Mouse (Mus musculus) adipocyte (in vitro differentiated cells): ENCODE results near the gene Mrap.
A peak's percentile ranks its signal among the peaks of the same experiment; 100 is the strongest.

Experiments used
- DNase-seq: peaks from one replicate; pipeline ENCODE4 v3.0.0-alpha.2; 2016; ENCODE audit warnings: low spot score

The Mrap gene

DNA sequence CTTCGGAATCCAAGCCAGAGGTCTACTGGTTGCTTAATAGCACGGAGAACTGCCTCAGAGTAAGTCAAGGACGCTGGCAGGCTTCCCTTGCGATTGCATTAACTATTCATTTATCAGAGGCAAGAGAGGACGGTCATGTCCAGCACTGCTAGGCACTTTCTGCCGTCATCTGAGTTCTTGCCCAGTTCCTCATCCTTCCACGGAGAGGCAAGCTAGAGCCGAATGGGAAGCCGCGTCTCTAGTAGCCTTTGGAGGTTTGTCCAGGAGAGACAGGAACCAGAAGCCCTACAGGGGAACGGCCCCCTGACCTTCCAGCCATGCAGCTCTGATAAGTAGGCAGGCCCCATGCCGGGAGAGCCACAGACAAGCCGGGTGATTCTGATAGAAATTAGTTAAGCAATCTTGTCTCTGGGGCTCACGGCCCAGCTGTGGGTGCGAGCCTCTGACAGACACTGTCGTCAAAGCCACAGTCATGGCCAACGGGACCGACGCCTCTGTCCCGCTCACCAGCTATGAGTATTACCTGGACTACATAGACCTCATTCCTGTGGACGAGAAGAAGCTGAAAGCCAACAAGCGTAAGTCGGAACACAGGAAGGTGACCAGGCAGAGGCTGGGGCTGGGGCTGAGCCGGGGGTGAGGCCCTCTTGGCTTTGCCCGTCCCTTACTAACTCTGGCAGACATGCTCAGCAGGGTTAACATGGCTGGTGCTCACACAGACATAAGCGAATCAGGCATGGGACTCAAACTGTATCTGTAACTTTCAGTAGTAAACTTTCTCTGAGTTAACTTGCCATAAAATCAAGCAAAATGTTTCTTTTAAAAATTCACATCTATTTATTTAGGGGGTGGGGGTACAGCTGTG, at the start of gene Mrap:
TSS of gene Mrap (plus strand) at position 116 of the 865 bp plus-strand sequence.
- peak; percentile 94 for DNase-seq

- peak; percentile 73 for DNase-seq
Observed at GRCm38 (mm10) chr16:90692704-90693385, 45.2 kb upstream of the Mrap start.

DNA sequence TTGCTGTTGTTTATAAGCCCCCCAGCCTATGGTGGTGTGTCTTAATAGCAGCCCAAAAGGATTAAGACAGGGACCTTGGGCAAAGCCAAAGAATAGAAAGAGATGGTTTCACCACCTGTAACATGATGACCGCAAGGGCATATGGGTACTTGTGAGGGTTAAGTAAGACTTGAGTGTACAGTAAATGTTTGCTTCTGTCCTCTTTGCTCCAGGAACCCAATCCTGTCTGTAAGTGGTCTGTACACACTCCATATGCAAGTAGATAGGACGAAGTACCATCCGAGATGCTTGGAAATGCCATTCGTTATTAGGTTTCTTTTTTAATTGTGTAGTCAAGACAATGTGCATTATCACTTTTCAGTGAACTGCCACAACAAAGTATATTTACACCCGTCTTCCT, 44.4 kb upstream of the Mrap start:
- DNase-seq, result no peak

- peak; percentile 78 for DNase-seq
Observed at GRCm38 (mm10) chr16:90694719-90695118, 43.3 kb upstream of the Mrap start.

DNA sequence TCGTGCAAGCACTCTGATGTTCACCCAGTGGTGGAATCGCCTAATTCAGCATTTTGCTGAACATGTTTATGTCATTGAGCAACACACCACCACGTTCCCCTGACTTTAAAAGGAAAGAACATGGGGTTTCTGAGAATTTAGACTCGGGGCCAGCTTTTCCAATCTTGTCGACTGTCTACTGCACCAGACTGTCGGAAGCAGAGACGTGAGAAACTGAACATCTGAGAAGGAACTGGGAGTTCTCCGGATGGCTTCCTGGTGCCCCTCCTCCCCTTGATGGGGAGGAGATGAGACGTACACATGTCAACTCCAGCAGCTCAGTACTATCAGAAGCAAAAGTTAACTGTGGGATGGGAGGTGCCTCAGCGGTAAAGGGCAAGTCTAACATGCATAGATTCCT, 42.9 kb upstream of the Mrap start:
- no peak for DNase-seq

- DNase-seq, result no peak
Observed at GRCm38 (mm10) chr16:90696306-90696705, 41.7 kb upstream of the Mrap start.

GRCm38 (mm10) chr16:90699390-90699789, 38.6 kb upstream of the Mrap start:
- DNase-seq, result no peak

DNA sequence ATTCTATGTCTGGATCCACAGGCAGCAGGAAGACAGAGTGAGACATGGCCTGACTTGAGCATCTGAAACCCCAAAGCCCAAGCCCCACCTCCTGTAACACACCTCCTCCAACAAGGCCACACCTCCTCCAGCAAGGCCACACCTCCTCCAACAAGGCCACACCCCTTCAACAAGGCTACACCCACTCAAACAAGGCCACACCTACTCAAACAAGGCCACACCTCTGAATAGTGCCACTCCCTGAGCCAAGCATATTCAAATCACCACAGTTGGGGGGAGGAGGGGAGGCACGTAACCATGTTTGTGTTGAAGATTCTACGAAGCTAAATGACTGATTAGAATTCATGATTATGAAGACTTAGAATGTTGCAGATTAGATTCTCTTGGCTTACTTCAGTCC, 36.5 kb upstream of the Mrap start:
- no peak for DNase-seq

- DNase-seq, result no peak
Observed at GRCm38 (mm10) chr16:90703646-90704045, 34.4 kb upstream of the Mrap start.

GRCm38 (mm10) chr16:90704161-90704825, 33.7 kb upstream of the Mrap start:
- no peak for DNase-seq

- no peak for DNase-seq
Observed at GRCm38 (mm10) chr16:90706279-90706678, 31.7 kb upstream of the Mrap start.

DNA sequence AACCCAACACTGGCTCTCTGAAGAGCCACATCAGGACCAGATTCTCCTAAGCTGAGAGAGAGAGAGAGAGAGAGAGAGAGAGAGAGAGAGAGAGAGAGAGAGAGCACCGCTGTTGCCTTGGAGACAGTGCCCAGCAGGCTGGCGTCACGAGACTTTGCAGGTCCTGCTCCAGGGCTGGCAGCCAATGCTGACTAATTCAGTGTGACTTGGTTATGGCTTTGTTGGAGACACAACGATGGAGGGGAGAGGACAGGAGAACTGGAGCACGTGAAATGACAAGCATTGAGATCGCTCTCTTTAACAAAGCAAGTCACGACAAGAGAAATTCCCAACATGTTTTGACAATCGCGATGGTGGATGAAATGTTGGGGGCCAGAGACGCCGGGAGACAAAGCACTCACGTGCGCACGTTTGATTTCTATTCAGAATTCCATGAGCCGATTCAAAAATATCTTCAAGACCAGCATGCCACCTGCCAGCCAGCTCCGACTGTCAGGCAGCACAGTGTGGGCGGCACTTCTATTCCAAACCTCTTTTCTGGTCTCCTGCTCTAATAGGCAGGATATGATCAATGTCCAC, 28.2 kb upstream of the Mrap start:
- DNase-seq, result peak; percentile 82

DNA sequence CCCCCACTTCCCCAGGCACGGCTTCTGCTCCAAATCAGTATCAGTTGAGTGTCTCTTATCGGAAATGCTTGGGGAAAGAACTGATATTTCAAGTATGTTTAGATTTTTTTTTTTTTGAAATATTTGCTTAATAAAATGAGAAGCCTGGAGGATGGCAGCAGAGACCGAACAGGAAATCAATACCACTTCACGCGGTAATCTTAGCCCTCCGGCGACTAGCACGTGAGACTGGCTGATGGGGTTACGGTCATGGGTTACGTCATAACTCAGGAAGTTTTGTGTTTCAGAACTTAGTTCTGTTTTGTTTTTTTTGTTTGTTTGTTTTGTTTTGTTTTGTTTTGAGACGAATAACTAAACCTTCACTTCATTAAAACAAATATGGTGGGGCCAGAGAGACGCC, 27.7 kb upstream of the Mrap start:
- DNase-seq, result no peak

GRCm38 (mm10) chr16:90724051-90724450, 14.0 kb upstream of the Mrap start:
- no peak for DNase-seq

- DNase-seq, result no peak
Observed at GRCm38 (mm10) chr16:90726600-90727227, 11.3 kb upstream of the Mrap start.

- peak; percentile 98 for DNase-seq
Observed at GRCm38 (mm10) chr16:90727233-90728115, 10.5 kb upstream of the Mrap start, which contains the start of gene Mis18a. TSS of gene Mis18a (minus strand) at chr16:90727404.

- DNase-seq, result peak; percentile 54
Observed at GRCm38 (mm10) chr16:90735611-90736010, 2.4 kb upstream of the Mrap start.

DNA sequence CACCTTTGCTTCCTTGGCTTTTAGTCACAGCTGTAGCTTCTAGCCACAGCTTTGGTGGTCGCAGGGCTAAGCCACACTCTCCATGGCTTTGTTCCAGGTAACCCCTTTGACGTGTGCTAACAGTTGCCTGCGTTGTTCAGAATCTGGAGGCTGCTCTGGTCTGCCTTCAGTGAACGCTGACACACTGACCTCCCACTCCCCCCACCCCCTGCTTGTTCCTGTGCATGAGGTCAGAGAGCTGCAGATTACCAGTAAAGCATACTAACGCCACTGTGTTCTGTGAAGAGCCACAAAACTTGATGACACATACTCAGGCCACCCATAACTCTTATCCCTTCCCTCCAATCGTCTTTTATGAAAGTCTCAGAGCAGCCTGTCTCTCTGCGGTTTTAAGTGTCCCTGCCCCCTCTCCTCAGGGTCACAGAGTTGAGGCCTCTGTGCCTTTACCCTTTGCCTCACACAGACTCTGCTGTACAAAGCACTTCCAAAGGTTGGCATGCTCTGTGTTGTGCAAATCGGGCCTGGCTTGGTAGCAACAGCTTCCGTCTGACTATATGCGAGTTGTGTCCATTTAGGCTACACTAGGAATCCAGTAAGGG, 1.2 kb upstream of the Mrap start:
- DNase-seq, result peak; percentile 94

DNA sequence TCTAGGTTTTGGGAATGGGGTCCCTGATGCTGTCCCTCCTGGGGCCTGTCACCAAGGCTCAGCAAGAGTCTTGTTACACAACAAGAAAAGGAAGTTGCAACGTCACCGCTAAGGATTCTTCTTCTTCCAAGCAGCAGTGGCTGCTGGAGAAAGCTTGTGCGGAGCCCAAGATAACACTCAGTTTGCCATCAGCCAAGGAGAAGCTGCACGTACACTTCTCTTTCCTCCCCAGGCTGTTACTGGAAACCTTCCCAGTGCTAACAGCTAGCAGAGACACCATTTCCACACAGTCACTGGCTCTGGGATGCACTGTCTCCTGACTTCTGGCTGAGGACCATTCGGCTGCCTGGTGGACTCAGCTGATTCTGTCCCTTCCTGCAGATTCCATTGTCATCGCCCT, 9.1 kb downstream of the Mrap start:
- peak; percentile 73 for DNase-seq

- DNase-seq, result no peak
Observed at GRCm38 (mm10) chr16:90748169-90748568, 10.2 kb downstream of the Mrap start.
